ENCODE assay signal across 9 mouse cellular contexts in the genomic region with DNA sequence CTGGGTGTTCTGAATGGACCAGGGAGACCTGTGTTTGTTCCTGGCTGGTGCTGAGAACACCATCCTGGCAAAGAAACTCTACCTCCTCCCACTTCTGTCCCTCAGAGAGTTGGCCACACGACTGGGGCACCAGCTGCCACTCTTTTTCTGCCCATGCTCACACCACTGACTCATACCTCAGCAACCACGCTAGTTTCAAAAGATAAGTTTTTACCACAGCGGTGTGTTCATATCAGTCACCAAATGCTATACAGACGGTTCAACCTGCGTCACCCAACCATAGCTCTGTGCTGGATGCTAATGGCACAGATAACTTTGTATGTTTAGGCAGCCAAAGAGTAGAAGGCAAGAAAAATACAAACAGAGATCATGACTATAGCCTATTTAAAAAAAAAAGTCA.
DNase-seq lines count a peak whose midpoint lies in the region; ATAC-seq lines count a peak whose summit lies in the region.
"Had no signal": no experiment of that assay in that cellular context is flagged by ENCODE, and none has a peak within 500 bp of the region (broad histone marks: within the 10 kb centered on the region; RNA-seq: fewer than 3 reads in every experiment).

No protein-coding gene starts in this region.

- no peaks in the 10 kb centered on the region for H3K27me3 ChIP-seq in heart, embryonic 12.5 days (replicated peaks)
- no peaks in the 10 kb centered on the region for H3K27me3 ChIP-seq in midbrain, embryonic 10.5 days (ENCODE audit: low read depth, poor library complexity, severe bottlenecking)

- DNase-seq in heart, adult 18-20 months: no peak
- peak; percentile 26 for DNase-seq in testis, postnatal 10 days (ENCODE audit: low spot score)
- no peak for DNase-seq in testis, postnatal 14 days (ENCODE audit: low spot score)
- peak; percentile 75 for DNase-seq in liver
- DNase-seq in kidney, postnatal 25 days: no peak
- no peak for DNase-seq in midbrain, embryonic 10.5 days (ENCODE audit: low spot score)
- no peak for DNase-seq in T-cell, adult 2 months (ENCODE audit: low spot score)

- H3K27ac ChIP-seq in heart, embryonic 12.5 days (ENCODE audit: poor library complexity, severe bottlenecking): no peak overlapping the region
- no peak overlapping the region for H3K27ac ChIP-seq in midbrain, embryonic 10.5 days (replicated peaks)
- H3K27ac ChIP-seq: hindbrain, embryonic 14.5 days had no signal

- H3K36me3 ChIP-seq in heart, embryonic 12.5 days: no peaks in the 10 kb centered on the region
- no peaks in the 10 kb centered on the region for H3K36me3 ChIP-seq in midbrain, embryonic 10.5 days

- 67% methylated on average over 5 of the region's 5 CpGs for WGBS in heart, embryonic 12.5 days
- WGBS in midbrain, embryonic 10.5 days: 91% methylated on average over 5 of the region's 5 CpGs

- H3K9me3 ChIP-seq in heart, embryonic 12.5 days (replicated peaks): peaks cover 7% of the 10 kb centered on the region
- peaks cover 7% of the 10 kb centered on the region; the same call in 1 of the 2 replicates for H3K9me3 ChIP-seq in midbrain, embryonic 10.5 days (replicated peaks)

- H3K4me3 ChIP-seq in heart, embryonic 12.5 days: no peak overlapping the region
- no peak overlapping the region for H3K4me3 ChIP-seq in midbrain, embryonic 10.5 days

- H3K9ac ChIP-seq in heart, embryonic 12.5 days: no peak overlapping the region
- H3K9ac ChIP-seq: hindbrain, embryonic 14.5 days had no signal

- H3K4me2 ChIP-seq in heart, embryonic 12.5 days: no peak overlapping the region
- H3K4me2 ChIP-seq: hindbrain, embryonic 14.5 days had no signal

- no peaks in the 10 kb centered on the region for H3K4me1 ChIP-seq in heart, embryonic 12.5 days (replicated peaks)
- H3K4me1 ChIP-seq in midbrain, embryonic 10.5 days: no peaks in the 10 kb centered on the region

- 0 out of 2 replicates have a peak, but pooled peaks have one; percentile 48 for ATAC-seq in heart, embryonic 12.5 days (ENCODE audit: insufficient number of reproducible peaks, low FRiP score)

Comparison
In these comparisons a context has a peak if more than half of its experiments do, and no peak if none do; other contexts are left out.
1. DNase-seq: peak in testis, postnatal 10 days (single experiment) and liver (single experiment); none in heart, adult 18-20 months (0 of 2), testis, postnatal 14 days (single experiment), kidney, postnatal 25 days (0 of 2), midbrain, embryonic 10.5 days (single experiment) and T-cell, adult 2 months (single experiment).